In genomic region chr2:43005686-43006085, GRCm38 (mm10) we compare ENCODE assay signal across 23 mouse cellular contexts.
DNase-seq lines count a peak whose midpoint lies in the region; ATAC-seq lines count a peak whose summit lies in the region.
"Had no signal": no experiment of that assay in that cellular context is flagged by ENCODE, and none has a peak within 500 bp of the region (broad histone marks: within the 10 kb centered on the region; RNA-seq: fewer than 3 reads in every experiment).

No protein-coding gene starts in this region.

- DNase-seq in forebrain, embryonic 11.5 days (ENCODE audit: low spot score) = no peak
- DNase-seq in brain, adult 2 months (ENCODE audit: low read depth, low spot score) = peak; percentile 5
- peak; percentile 16 for DNase-seq in embryo, embryonic 11 days
- peak; percentile 2 for DNase-seq in mesoderm, embryonic 11.5 days (ENCODE audit: low read depth, low spot score)
- no peak for DNase-seq in urinary bladder, adult 18-20 months (ENCODE audit: low spot score in 2 of 2)
- no peak for DNase-seq in kidney, postnatal 14 days
- DNase-seq: adrenal gland, postnatal 25 days; cerebellum, adult 11-12 months; cerebellum, postnatal 10 days; gastrocnemius, postnatal 14 days; heart, adult 11 months; kidney, adult 11 months; kidney, postnatal 4 days; lung, adult 2 months; retina, postnatal 1 day; thymus, postnatal 36 days had no signal

- H3K27me3 ChIP-seq in forebrain, embryonic 11.5 days (ENCODE audit: control insufficient read depth, insufficient read depth, low read length) = no peaks in the 10 kb centered on the region
- no peaks in the 10 kb centered on the region for H3K27me3 ChIP-seq in forebrain, embryonic 15.5 days
- H3K27me3 ChIP-seq: kidney, embryonic 15.5 days; limb, embryonic 12.5 days; liver, embryonic 12.5 days; neural tube, embryonic 13.5 days; stomach, embryonic 15.5 days had no signal

- no peaks in the 10 kb centered on the region for H3K9me3 ChIP-seq in forebrain, embryonic 11.5 days (ENCODE audit: control insufficient read depth, low read length)
- no peaks in the 10 kb centered on the region for H3K9me3 ChIP-seq in forebrain, embryonic 15.5 days
- H3K9me3 ChIP-seq: kidney, embryonic 15.5 days; limb, embryonic 12.5 days; liver, embryonic 12.5 days; neural tube, embryonic 13.5 days; stomach, embryonic 15.5 days had no signal

- no peaks in the 10 kb centered on the region for H3K4me1 ChIP-seq in forebrain, embryonic 11.5 days (replicated peaks; ENCODE audit: control insufficient read depth, insufficient read depth, low read length)
- H3K4me1 ChIP-seq in forebrain, embryonic 15.5 days = peaks cover 7% of the 10 kb centered on the region; the same call in 1 of the 2 replicates
- H3K4me1 ChIP-seq: kidney, embryonic 15.5 days; limb, embryonic 12.5 days; liver, embryonic 12.5 days; neural tube, embryonic 13.5 days; stomach, embryonic 15.5 days had no signal

- no peak overlapping the region for H3K4me3 ChIP-seq in forebrain, embryonic 11.5 days (ENCODE audit: low read depth, low read length)
- no peak overlapping the region for H3K4me3 ChIP-seq in forebrain, embryonic 15.5 days
- H3K4me3 ChIP-seq: kidney, embryonic 15.5 days; limb, embryonic 12.5 days; liver, embryonic 12.5 days; neural tube, embryonic 13.5 days; stomach, embryonic 15.5 days had no signal

- H3K36me3 ChIP-seq in forebrain, embryonic 11.5 days (ENCODE audit: control insufficient read depth, insufficient read depth, low read length) = no peaks in the 10 kb centered on the region
- no peaks in the 10 kb centered on the region for H3K36me3 ChIP-seq in forebrain, embryonic 15.5 days
- H3K36me3 ChIP-seq: kidney, embryonic 15.5 days; limb, embryonic 12.5 days; liver, embryonic 12.5 days; neural tube, embryonic 13.5 days; stomach, embryonic 15.5 days had no signal

- H3K4me2 ChIP-seq in forebrain, embryonic 11.5 days (ENCODE audit: low read depth, low read length, severe bottlenecking) = no peak overlapping the region
- H3K4me2 ChIP-seq in forebrain, embryonic 15.5 days (replicated peaks) = no peak overlapping the region
- H3K4me2 ChIP-seq: heart, embryonic 11.5 days; kidney, embryonic 15.5 days; limb, embryonic 12.5 days; liver, embryonic 12.5 days; neural tube, embryonic 13.5 days; stomach, embryonic 15.5 days had no signal

- H3K27ac ChIP-seq in forebrain, embryonic 11.5 days (ENCODE audit: low read depth, low read length) = no peak overlapping the region
- H3K27ac ChIP-seq in forebrain, embryonic 15.5 days (replicated peaks) = no peak overlapping the region
- H3K27ac ChIP-seq: kidney, embryonic 15.5 days; limb, embryonic 12.5 days; liver, embryonic 12.5 days; neural tube, embryonic 13.5 days; stomach, embryonic 15.5 days had no signal

- 19% methylated on average over 4 of the region's 4 CpGs for WGBS in forebrain, embryonic 11.5 days
- WGBS in forebrain, embryonic 15.5 days = 5% methylated on average over 4 of the region's 4 CpGs

- ATAC-seq in forebrain, embryonic 11.5 days (replicated peaks; ENCODE audit: low FRiP score) = peak; percentile 73
- no peak for ATAC-seq in forebrain, embryonic 15.5 days (replicated peaks)
- ATAC-seq: liver, embryonic 12.5 days had no signal

- no peak overlapping the region for H3K9ac ChIP-seq in forebrain, embryonic 11.5 days (ENCODE audit: low read length)
- H3K9ac ChIP-seq in forebrain, embryonic 15.5 days (replicated peaks) = no peak overlapping the region
- H3K9ac ChIP-seq: kidney, embryonic 15.5 days; limb, embryonic 12.5 days; liver, embryonic 12.5 days; neural tube, embryonic 13.5 days; stomach, embryonic 15.5 days had no signal

Comparison
In these comparisons a context has a peak if more than half of its experiments do, and no peak if none do; other contexts are left out.
1. DNase-seq: peak in brain, adult 2 months (single experiment), embryo, embryonic 11 days (single experiment) and mesoderm, embryonic 11.5 days (single experiment); none in forebrain, embryonic 11.5 days (single experiment), urinary bladder, adult 18-20 months (0 of 2) and kidney, postnatal 14 days (single experiment).